Mouse (Mus musculus) ES-Bruce4 (cell line): ENCODE measurements around the gene Atcay. TPM values are rescaled to one million over a fixed set of nuclear protein-coding genes. Genes with fewer than 3 reads are reported as not detected.

Experiments used
- H3K27ac ChIP-seq: 2 replicates; pipeline ENCODE4 v1.5.1; 2012; ENCODE audit warnings: low read length, inconsistent platforms; ENCODE audit not compliant: insufficient read depth
- H3K27me3 ChIP-seq: 2 replicates; pipeline ENCODE4 v1.6.1; 2012; ENCODE audit warnings: mild to moderate bottlenecking, low read length, inconsistent platforms; ENCODE audit not compliant: control insufficient read depth, poor library complexity, insufficient read depth, severe bottlenecking
- H3K36me3 ChIP-seq: 2 replicates; pipeline ENCODE4 v1.6.1; 2012; ENCODE audit warnings: inconsistent platforms, mild to moderate bottlenecking, low read length, moderate library complexity; ENCODE audit not compliant: control insufficient read depth, poor library complexity, insufficient read depth, severe bottlenecking
- H3K4me1 ChIP-seq: one replicate; pipeline ENCODE4 v1.8.1; 2011; ENCODE audit warnings: low read length; ENCODE audit not compliant: control insufficient read depth, insufficient read depth
- H3K4me3 ChIP-seq: 2 replicates; pipeline ENCODE4 v1.5.1; 2011; ENCODE audit warnings: low read depth, mild to moderate bottlenecking, low read length
- H3K9ac ChIP-seq: 2 replicates; pipeline ENCODE4 v1.6.1; 2012; ENCODE audit warnings: low read depth, mild to moderate bottlenecking, inconsistent platforms; ENCODE audit not compliant: poor library complexity, severe bottlenecking
- H3K9me3 ChIP-seq: replicated peaks from 2 replicates; pipeline ENCODE4 v1.6.1; 2012; ENCODE audit warnings: mild to moderate bottlenecking, low read length, inconsistent platforms; ENCODE audit not compliant: control insufficient read depth, poor library complexity, insufficient read depth, severe bottlenecking
- CTCF ChIP-seq: IDR thresholded peaks from one replicate; pipeline ENCODE4 v1.8.1; 2011; ENCODE audit warnings: low read depth, low read length
- EP300 ChIP-seq: IDR thresholded peaks from 2 replicates; pipeline ENCODE4 v1.6.1; 2011; ENCODE audit warnings: low read depth, low read length; ENCODE audit not compliant: insufficient read depth
- POLR2A ChIP-seq: IDR thresholded peaks from one replicate; pipeline ENCODE4 v1.8.1; 2011; ENCODE audit warnings: low read length; ENCODE audit not compliant: insufficient read depth
- polyA plus RNA-seq: library from polyadenylated mRNA; stranded (reverse); fragments of >200 nt; gene quantifications from 2 replicates; pipeline ENCODE4 v1.2.4, GENCODE M21; 2011; ENCODE audit warnings: low read depth; ENCODE audit not compliant: missing spikeins, insufficient read depth, insufficient read length

Gene Atcay
- polyA plus RNA-seq, 1 experiment, result 0.91 TPM

DNA sequence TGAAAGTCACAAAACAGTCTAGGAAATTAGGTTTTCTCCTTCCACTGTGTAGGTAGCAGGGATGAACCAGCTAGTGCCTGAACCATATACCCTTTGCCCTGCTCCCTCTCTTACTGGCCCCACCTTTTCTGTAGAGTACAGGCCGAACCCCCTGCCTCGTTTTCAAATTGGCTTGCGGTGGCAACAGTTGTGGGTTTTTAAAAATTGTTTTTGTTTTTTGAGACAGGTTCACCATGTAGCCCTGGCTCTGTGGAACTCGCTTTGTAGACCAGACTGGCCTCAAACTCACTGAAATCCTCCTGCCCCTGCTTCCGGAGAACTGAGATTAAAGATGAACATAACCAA lies 62.6 kb downstream of the Atcay start:
- Histone ChIP-seq H3K27ac (peak overlapping the region; percentile 89), H3K4me3 (peak overlapping the region; percentile 82), H3K4me1 (no peaks in the 10 kb centered on the region), H3K36me3 (peaks cover 7% of the 10 kb centered on the region; the same call in 1 of the 2 replicates), H3K27me3 (no peaks in the 10 kb centered on the region), H3K9ac (peak overlapping the region; percentile 79), H3K9me3 (no peaks in the 10 kb centered on the region)
- no peak for TF ChIP-seq EP300
- no peak for TF ChIP-seq CTCF
- no peak for TF ChIP-seq POLR2A

DNA sequence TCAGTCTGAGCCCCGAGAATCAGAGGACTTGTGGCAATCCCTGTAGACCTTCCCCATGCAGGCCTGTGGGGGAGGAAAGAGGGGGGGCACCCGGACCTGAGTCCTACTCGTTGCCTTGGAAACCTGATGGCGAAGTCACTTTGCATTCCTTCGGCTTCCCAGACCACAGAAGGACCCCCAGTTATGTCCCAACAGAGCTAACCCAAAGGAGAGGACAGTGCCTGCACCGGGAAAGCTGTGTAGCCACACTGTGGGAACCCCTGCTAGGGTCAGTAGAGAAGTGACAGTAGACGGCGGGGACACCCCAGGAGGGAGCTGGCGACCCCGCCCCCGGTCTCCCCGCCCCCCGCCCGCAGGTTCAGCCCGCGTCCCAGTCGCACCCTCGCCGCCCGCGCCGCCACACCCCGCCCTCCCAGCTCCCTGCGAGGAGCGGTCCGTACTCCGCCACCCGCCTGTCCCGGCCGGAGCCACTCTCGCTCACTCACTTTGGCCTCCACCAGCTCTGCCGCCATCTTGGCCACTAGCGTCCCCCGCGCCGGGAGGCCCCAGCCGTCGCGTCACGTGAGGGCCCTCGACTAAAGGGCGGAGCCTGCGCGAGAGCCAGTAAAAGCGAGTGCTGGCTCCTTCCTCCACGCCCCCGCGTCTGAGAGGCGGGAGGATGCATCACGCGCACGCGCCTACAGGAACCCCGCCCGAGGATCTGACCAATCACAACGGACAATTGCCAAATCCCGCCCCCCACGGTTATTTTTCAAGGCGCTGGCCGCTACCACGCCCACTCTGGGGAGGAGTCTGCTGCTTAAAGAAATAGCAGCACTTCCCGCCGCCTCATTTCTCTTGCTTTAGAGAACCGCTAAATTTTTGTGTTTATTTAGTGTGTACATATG lies 63.2 kb downstream of the Atcay start, which contains the start of gene Pias4:
Pias4 (minus strand) TSS at position 724 of the 887 bp plus-strand sequence.
- H3K36me3 ChIP-seq, result peaks cover 7% of the 10 kb centered on the region; the same call in 1 of the 2 replicates
- no peaks in the 10 kb centered on the region for H3K4me1 ChIP-seq
- H3K9me3 ChIP-seq, result no peaks in the 10 kb centered on the region
- H3K9ac ChIP-seq, result peak within 1 kb of the TSS; percentile 79
- H3K4me3 ChIP-seq, result peak within 1 kb of the TSS; percentile 96
- no peak for TF ChIP-seq EP300
- no peak for TF ChIP-seq CTCF
- TF ChIP-seq POLR2A, result no peak
- H3K27me3 ChIP-seq, result no peaks in the 10 kb centered on the region
- peak within 1 kb of the TSS; percentile 89 for H3K27ac ChIP-seq

DNA sequence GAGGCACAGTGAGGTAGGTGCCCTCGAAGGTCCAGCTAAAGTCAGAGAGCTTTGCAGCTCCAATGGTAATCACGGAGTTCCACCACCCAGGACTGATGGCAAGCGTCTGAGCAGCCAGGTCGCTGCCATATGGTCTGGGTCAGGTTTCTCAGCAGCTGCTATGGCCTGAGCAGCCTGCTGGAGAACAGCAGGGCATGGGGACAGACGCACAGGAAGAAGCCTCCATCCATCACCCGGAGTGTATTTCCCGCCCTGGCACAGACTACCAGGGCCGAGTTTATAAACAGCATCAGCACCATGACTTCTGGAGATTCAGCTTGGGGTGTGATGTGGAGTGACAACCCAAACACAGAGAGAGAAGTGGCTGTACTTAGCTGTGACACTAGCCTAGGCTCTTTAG lies 65.5 kb downstream of the Atcay start:
- Histone ChIP-seq H3K9ac (no peak overlapping the region), H3K27ac (no peak overlapping the region), H3K4me1 (no peaks in the 10 kb centered on the region), H3K27me3 (no peaks in the 10 kb centered on the region), H3K9me3 (no peaks in the 10 kb centered on the region), H3K36me3 (peaks cover 7% of the 10 kb centered on the region; the same call in 1 of the 2 replicates), H3K4me3 (no peak overlapping the region)
- TF ChIP-seq CTCF, result no peak
- TF ChIP-seq EP300, result no peak
- TF ChIP-seq POLR2A, result no peak

DNA sequence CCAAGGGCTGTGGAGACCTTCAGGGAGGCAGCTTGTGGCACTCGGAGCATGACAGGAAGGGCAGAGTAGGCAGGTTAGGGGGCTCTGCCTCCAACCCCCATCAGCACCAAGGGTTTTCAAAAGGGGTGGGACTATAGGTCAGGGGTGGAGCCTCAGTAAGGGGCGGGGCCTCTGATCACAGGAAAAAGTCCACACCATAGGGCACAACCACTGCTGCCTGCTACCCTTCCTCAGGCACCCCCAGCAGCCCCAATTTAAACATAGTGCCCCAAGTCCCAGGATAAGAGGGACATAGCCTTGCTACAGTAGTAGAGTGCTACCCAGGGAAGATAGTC lies 68.3 kb downstream of the Atcay start:
- Histone ChIP-seq H3K9ac (no peak overlapping the region), H3K36me3 (peaks cover 16% of the 10 kb centered on the region), H3K4me3 (no peak overlapping the region), H3K9me3 (no peaks in the 10 kb centered on the region), H3K4me1 (no peaks in the 10 kb centered on the region), H3K27me3 (no peaks in the 10 kb centered on the region), H3K27ac (no peak overlapping the region)
- TF ChIP-seq EP300, result no peak
- TF ChIP-seq CTCF, result no peak
- TF ChIP-seq POLR2A, result no peak

DNA sequence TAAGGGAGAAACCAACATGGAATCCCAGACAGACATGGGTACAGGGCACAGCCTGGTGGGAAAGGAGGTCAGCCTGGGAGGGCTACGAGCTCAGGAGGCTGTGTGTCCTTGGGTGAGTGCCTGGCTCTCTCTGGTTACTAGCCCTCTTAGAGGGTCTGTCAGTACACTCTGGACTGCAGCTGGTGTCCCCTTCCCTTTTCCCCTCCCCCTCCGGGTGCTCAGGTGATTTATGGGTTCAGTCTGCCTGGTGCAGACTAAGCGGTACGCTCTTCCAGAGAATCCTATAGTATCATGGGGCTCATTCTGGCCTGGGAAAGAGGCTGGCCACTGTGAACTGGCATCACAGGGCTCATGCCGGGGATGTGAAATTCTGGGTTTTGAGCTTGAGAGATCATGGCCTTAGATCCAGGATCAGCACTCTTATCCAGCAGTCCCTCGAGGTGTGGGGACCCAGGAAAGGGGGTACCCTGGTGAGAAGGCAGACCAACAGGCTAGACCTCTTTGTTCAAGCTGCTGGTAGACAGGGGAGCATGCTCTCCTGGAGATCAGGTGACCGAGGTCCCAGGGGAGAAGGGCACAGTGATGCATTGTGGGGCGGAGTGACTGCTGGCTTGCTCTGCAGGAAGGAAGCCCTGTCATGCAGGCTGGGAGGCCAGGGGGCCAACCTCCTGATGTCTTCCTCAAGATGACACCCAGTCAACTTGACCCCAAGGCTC lies 68.9 kb downstream of the Atcay start:
- H3K4me3 ChIP-seq, result no peak overlapping the region
- H3K27ac ChIP-seq, result no peak overlapping the region
- no peaks in the 10 kb centered on the region for H3K9me3 ChIP-seq
- no peak for TF ChIP-seq CTCF
- no peak for TF ChIP-seq POLR2A
- TF ChIP-seq EP300, result no peak
- H3K9ac ChIP-seq, result no peak overlapping the region
- no peaks in the 10 kb centered on the region for H3K27me3 ChIP-seq
- no peaks in the 10 kb centered on the region for H3K4me1 ChIP-seq
- H3K36me3 ChIP-seq, result peaks cover 18% of the 10 kb centered on the region

DNA sequence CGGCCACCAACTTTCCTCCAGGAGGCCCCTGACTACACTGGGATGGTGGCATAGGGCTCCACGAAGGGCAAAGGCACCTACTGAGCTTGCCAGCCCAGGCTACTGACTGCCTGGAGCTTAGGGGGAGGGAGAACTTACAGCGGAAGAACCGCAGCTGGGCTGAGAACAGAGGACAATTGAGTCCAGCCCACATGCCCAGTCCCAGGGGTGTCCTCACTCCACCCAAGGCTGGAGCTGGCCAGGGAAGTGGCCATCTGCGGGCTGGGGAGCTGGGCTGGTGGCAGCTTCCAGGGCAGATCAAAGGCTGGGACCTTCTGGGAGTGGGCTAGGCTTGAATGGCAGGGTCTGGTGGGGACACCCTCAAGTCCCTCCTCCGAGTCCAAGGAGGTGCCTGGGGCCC lies 75.9 kb downstream of the Atcay start:
- H3K27ac ChIP-seq, result no peak overlapping the region
- no peaks in the 10 kb centered on the region for H3K27me3 ChIP-seq
- TF ChIP-seq EP300, result no peak
- TF ChIP-seq CTCF, result no peak
- no peak for TF ChIP-seq POLR2A
- H3K9ac ChIP-seq, result no peak overlapping the region
- no peaks in the 10 kb centered on the region for H3K9me3 ChIP-seq
- no peak overlapping the region for H3K4me3 ChIP-seq
- H3K4me1 ChIP-seq, result no peaks in the 10 kb centered on the region
- peaks cover 14% of the 10 kb centered on the region; the same call in 1 of the 2 replicates for H3K36me3 ChIP-seq

Other genes with a start within 250 kb of the Atcay start
- gene Gng7, start 215.9 kb downstream of the Atcay start, polyA plus RNA-seq, result 4.1 TPM in 2 replicates
- gene Diras1, start 205.2 kb downstream of the Atcay start, polyA plus RNA-seq, result 0.27 and 0.90 TPM in 2 replicates
- 2.8 and 4.5 TPM in 2 replicates for gene Slc39a3, start 193.4 kb downstream of the Atcay start, polyA plus RNA-seq
- gene Sgta, start 170.7 kb downstream of the Atcay start, polyA plus RNA-seq, result 107 and 110 TPM in 2 replicates
- 77.4 and 81.3 TPM in 2 replicates for gene Thop1, start 160.8 kb downstream of the Atcay start, polyA plus RNA-seq
- gene Creb3l3, start 132.0 kb downstream of the Atcay start, polyA plus RNA-seq, result 0.68 TPM in 1 of 2 replicates, not detected in the other
- gene Map2k2, start 124.9 kb downstream of the Atcay start, polyA plus RNA-seq, result 46.3 and 53.0 TPM in 2 replicates
- gene Zbtb7a, start 95.6 kb downstream of the Atcay start, polyA plus RNA-seq, result 12.6 and 14.4 TPM in 2 replicates
- gene Pias4, start 62.9 kb downstream of the Atcay start, polyA plus RNA-seq, result 36.8 and 44.9 TPM in 2 replicates
- gene Eef2, start 54.2 kb downstream of the Atcay start, polyA plus RNA-seq, result 2,442 and 2,478 TPM in 2 replicates
- 61.2 and 64.8 TPM in 2 replicates for gene Dapk3, start 47.8 kb downstream of the Atcay start, polyA plus RNA-seq
- not detected in 2 replicates for gene 4930442H23Rik, start 47.0 kb downstream of the Atcay start, polyA plus RNA-seq
- gene Nmrk2, start 28.8 kb downstream of the Atcay start, polyA plus RNA-seq, result not detected in 2 replicates
- gene Zfr2, start 2.3 kb upstream of the Atcay start, polyA plus RNA-seq, result 11.2 and 11.6 TPM in 2 replicates
- 1.1 and 1.2 TPM in 2 replicates for gene Matk, start 22.1 kb upstream of the Atcay start, polyA plus RNA-seq
- gene Mrpl54, start 36.1 kb upstream of the Atcay start, polyA plus RNA-seq, result 52.2 and 63.7 TPM in 2 replicates
- gene Apba3, start 36.1 kb upstream of the Atcay start, polyA plus RNA-seq, result 25.8 and 26.4 TPM in 2 replicates
- 41.5 and 42.7 TPM in 2 replicates for gene Tjp3, start 60.7 kb upstream of the Atcay start, polyA plus RNA-seq
- 28.3 and 31.5 TPM in 2 replicates for gene Pip5k1c, start 62.1 kb upstream of the Atcay start, polyA plus RNA-seq
- 17.5 and 18.2 TPM in 2 replicates for gene Cactin, start 90.3 kb upstream of the Atcay start, polyA plus RNA-seq
- gene Tbxa2r, start 97.9 kb upstream of the Atcay start, polyA plus RNA-seq, result 0.57 and 1.5 TPM in 2 replicates
- gene Gipc3, start 112.4 kb upstream of the Atcay start, polyA plus RNA-seq, result 1.0 and 1.2 TPM in 2 replicates
- gene Hmg20b, start 119.6 kb upstream of the Atcay start, polyA plus RNA-seq, result 51.8 and 57.3 TPM in 2 replicates
- gene Mfsd12, start 126.7 kb upstream of the Atcay start, polyA plus RNA-seq, result 13.7 and 15.3 TPM in 2 replicates
- not detected in 2 replicates for gene 4930404N11Rik, start 135.0 kb upstream of the Atcay start, polyA plus RNA-seq
- 47.8 and 51.4 TPM in 2 replicates for gene Fzr1, start 147.7 kb upstream of the Atcay start, polyA plus RNA-seq
- gene Dohh, start 153.6 kb upstream of the Atcay start, polyA plus RNA-seq, result 52.9 and 70.3 TPM in 2 replicates
- gene Gm48551, start 153.6 kb upstream of the Atcay start, polyA plus RNA-seq, result 1.5 TPM in 1 of 2 replicates, not detected in the other
- gene Gm48552, start 158.2 kb upstream of the Atcay start, polyA plus RNA-seq, result 1.1 TPM in 1 of 2 replicates, not detected in the other
- gene Smim24, start 162.2 kb upstream of the Atcay start, polyA plus RNA-seq, result 4.8 and 5.3 TPM in 2 replicates
- 6.1 and 7.2 TPM in 2 replicates for gene Nfic, start 224.8 kb upstream of the Atcay start, polyA plus RNA-seq